Mouse (Mus musculus): ENCODE data around the gene Tyr. TPM values are rescaled to one million over a fixed set of nuclear protein-coding genes. Genes with fewer than 3 reads are reported as not detected.
"Not testable (repeated sequence)": the region's sequence is repeated elsewhere in the genome, so short reads cannot be mapped to it uniquely, and the experiment has no call there.

Tyr gene
- 0.03 and 0.04 TPM in 2 replicates for polyA plus RNA-seq (2015; fragmentation: Nextera tagmentation; extraction: Ambion mirVana)

- H3K27me3 ChIP-seq: no peaks in the 10 kb centered on the region
- H3K4me3 ChIP-seq: no peak within 1 kb of the TSS
- H3K36me3 ChIP-seq: no peaks in the 10 kb centered on the region
- H3K9me3 ChIP-seq: no peaks in the 10 kb centered on the region
- H3K4me2 ChIP-seq: no peak within 1 kb of the TSS
- H3K9ac ChIP-seq: no peak within 1 kb of the TSS
- no peak for ATAC-seq (ENCODE audit: low FRiP score, low read depth)
- no peaks in the 10 kb centered on the region for H3K4me1 ChIP-seq (replicated peaks)
- no peak within 1 kb of the TSS for H3K27ac ChIP-seq (replicated peaks)
Measured at GRCm38 (mm10) chr7:87493412-87493811, at the start of gene Tyr. Gene Tyr (minus strand): TSS chr7:87493512.

- no peaks in the 10 kb centered on the region for H3K4me1 ChIP-seq (replicated peaks)
- no peak overlapping the region for H3K4me3 ChIP-seq
- no peaks in the 10 kb centered on the region for H3K9me3 ChIP-seq
- H3K27me3 ChIP-seq: no peaks in the 10 kb centered on the region
- H3K27ac ChIP-seq (replicated peaks): no peak overlapping the region
- H3K36me3 ChIP-seq: no peaks in the 10 kb centered on the region
- no peak for ATAC-seq (ENCODE audit: low FRiP score, low read depth)
- H3K4me2 ChIP-seq: no peak overlapping the region
- H3K9ac ChIP-seq: no peak overlapping the region
Measured at GRCm38 (mm10) chr7:87539031-87539430, 45.7 kb upstream of the Tyr start.

GRCm38 (mm10) chr7:87494124-87494682 is 891 bp upstream of the Tyr start:
- Histone ChIP-seq H3K27ac (replicated peaks) (no peak overlapping the region), H3K9ac (no peak overlapping the region), H3K4me1 (replicated peaks) (no peaks in the 10 kb centered on the region), H3K36me3 (no peaks in the 10 kb centered on the region), H3K27me3 (no peaks in the 10 kb centered on the region), H3K9me3 (no peaks in the 10 kb centered on the region), H3K4me3 (no peak overlapping the region), H3K4me2 (no peak overlapping the region)
- ATAC-seq (ENCODE audit: low FRiP score, low read depth): no peak
- WGBS: 22% methylated on average over 4 of the region's 4 CpGs

GRCm38 (mm10) chr7:87488024-87488423 is 5.3 kb downstream of the Tyr start:
- H3K9me3 ChIP-seq: no peaks in the 10 kb centered on the region
- no peak overlapping the region for H3K4me3 ChIP-seq
- H3K4me2 ChIP-seq: no peak overlapping the region
- H3K4me1 ChIP-seq (replicated peaks): no peaks in the 10 kb centered on the region
- no peak overlapping the region for H3K9ac ChIP-seq
- H3K36me3 ChIP-seq: no peaks in the 10 kb centered on the region
- no peak for ATAC-seq (ENCODE audit: low FRiP score, low read depth)
- WGBS: 64% methylated on average over 3 of the region's 3 CpGs
- no peak overlapping the region for H3K27ac ChIP-seq (replicated peaks)
- H3K27me3 ChIP-seq: no peaks in the 10 kb centered on the region

GRCm38 (mm10) chr7:87413271-87413670 is 80.0 kb downstream of the Tyr start:
- ATAC-seq (ENCODE audit: low FRiP score, low read depth): no peak

GRCm38 (mm10) chr7:87411373-87411772 is 81.9 kb downstream of the Tyr start:
- H3K9me3 ChIP-seq; H3K4me3 ChIP-seq; H3K9ac ChIP-seq; ATAC-seq (ENCODE audit: low FRiP score, low read depth); H3K4me1 ChIP-seq (replicated peaks); H3K27me3 ChIP-seq; H3K36me3 ChIP-seq; H3K4me2 ChIP-seq; H3K27ac ChIP-seq (replicated peaks): not testable (repeated sequence)
- WGBS: 13% methylated on average over 4 of the region's 4 CpGs

More at GRCm38 (mm10) chr7:87413271-87413670, 80.0 kb downstream of the Tyr start:
- Histone ChIP-seq H3K9ac (no peak overlapping the region), H3K4me3 (no peak overlapping the region), H3K4me2 (no peak overlapping the region), H3K36me3 (no peaks in the 10 kb centered on the region), H3K4me1 (replicated peaks) (no peaks in the 10 kb centered on the region), H3K9me3 (no peaks in the 10 kb centered on the region), H3K27me3 (no peaks in the 10 kb centered on the region), H3K27ac (replicated peaks) (no peak overlapping the region)
- 52% methylated on average over 1 of the region's 1 CpGs for WGBS

- no peaks in the 10 kb centered on the region for H3K9me3 ChIP-seq
- no peak overlapping the region for H3K4me3 ChIP-seq
- no peak overlapping the region for H3K4me2 ChIP-seq
- peak; percentile 34; the same call in 1 of the 2 replicates for ATAC-seq (ENCODE audit: low FRiP score, low read depth)
- WGBS: 84% methylated on average over 7 of the region's 7 CpGs
- H3K27ac ChIP-seq (replicated peaks): no peak overlapping the region
- H3K4me1 ChIP-seq (replicated peaks): no peaks in the 10 kb centered on the region
- no peaks in the 10 kb centered on the region for H3K27me3 ChIP-seq
- H3K9ac ChIP-seq: no peak overlapping the region
- H3K36me3 ChIP-seq: no peaks in the 10 kb centered on the region
Measured at GRCm38 (mm10) chr7:87397023-87397422, 96.3 kb downstream of the Tyr start.

GRCm38 (mm10) chr7:87374935-87375334 is 118.4 kb downstream of the Tyr start:
- ATAC-seq (ENCODE audit: low FRiP score, low read depth): no peak
- WGBS: 61% methylated on average over 2 of the region's 2 CpGs
- Histone ChIP-seq H3K9ac (no peak overlapping the region), H3K4me2 (no peak overlapping the region), H3K36me3 (no peaks in the 10 kb centered on the region), H3K27me3 (no peaks in the 10 kb centered on the region), H3K9me3 (no peaks in the 10 kb centered on the region), H3K27ac (replicated peaks) (no peak overlapping the region), H3K4me3 (no peak overlapping the region), H3K4me1 (replicated peaks) (no peaks in the 10 kb centered on the region)

Other genes starting within 250 kb of the Tyr start
- gene Nox4, start 247.4 kb downstream of the Tyr start, polyA plus RNA-seq (2015; fragmentation: Nextera tagmentation; extraction: Ambion mirVana): 1.6 and 2.4 TPM in 2 replicates
- gene Grm5, start 90.7 kb upstream of the Tyr start, polyA plus RNA-seq (2015; fragmentation: Nextera tagmentation; extraction: Ambion mirVana): 53.1 and 54.3 TPM in 2 replicates

Measured in hindbrain, embryonic 15.5 days (tissue).